In genomic region chr15:96926660-96927059, GRCm38 (mm10) we compare ENCODE assay signal across 23 mouse cellular contexts.
DNase-seq lines count a peak whose midpoint lies in the region; ATAC-seq and TF ChIP-seq lines count a peak whose summit lies in the region.
"Had no signal": no experiment of that assay in that cellular context is flagged by ENCODE, and none has a peak within 500 bp of the region (broad histone marks: within the 10 kb centered on the region; RNA-seq: fewer than 3 reads in every experiment).

No protein-coding gene starts in this region.

- dilution Hi-C loops in CH12.LX (cut with MboI; ENCODE audit: extremely low pct_ligation_motif_present, extremely low pct_unique_long_range_greater_than_20kb, low sequenced_read_pairs), result no loop called here

- no peak overlapping the region for H3K4me2 ChIP-seq in CH12.LX (ENCODE audit: insufficient read depth, low read depth, poor library complexity, severe bottlenecking)

- ATAC-seq in Patski, result peak; percentile 78
- ATAC-seq: activated CD4-positive, CD25-positive, alpha-beta regulatory T cell, adult 4 months; CD4-positive, CD25-positive, alpha-beta regulatory T cell, adult 4 months had no signal

- DNase-seq in layer of hippocampus, adult 2 months (ENCODE audit: low spot score in 2 of 2), result no peak
- DNase-seq in layer of hippocampus, postnatal 25 days (ENCODE audit: extremely low spot score in 1 of 2, low spot score in 1 of 2), result no peak
- DNase-seq in CH12.LX (ENCODE audit: extremely low read depth) (no peak), NIH3T3 (ENCODE audit: low read depth) (peak; percentile 49), Patski (ENCODE audit: low read depth, low spot score) (peak; percentile 60)
- no peak for DNase-seq in spleen, adult 12 weeks (ENCODE audit: low spot score)
- DNase-seq in frontal cortex, postnatal 14 days (ENCODE audit: low spot score in 2 of 2), result no peak
- DNase-seq in left cerebral cortex, adult 8-10 months (ENCODE audit: low spot score in 2 of 2), result no peak
- DNase-seq: adrenal gland, adult 2 months; adrenal gland, adult 8-10 months; adrenal gland, postnatal 10 days; adrenal gland, postnatal 14 days; adrenal gland, postnatal 25 days; adrenal gland, postnatal 36 days; B cell, adult 2 months; cerebellum, adult 11 months; cerebellum, adult 11-12 months; cerebellum, adult 18-20 months; cerebellum, adult 2 months; cerebellum, adult 8-10 months had no signal

- POLR2A ChIA-PET in Patski (lab: Charles Lee), result interaction anchor here (1.4 kb wide), 1 partner anchor 12 kb away, joined by 4 read pairs; no protein-coding TSS in a partner anchor

- H3K9ac ChIP-seq in CH12.LX (ENCODE audit: insufficient read depth, low read depth), result no peak overlapping the region

- TF ChIP-seq EP300 in CH12.LX (IDR thresholded peaks at IDR 0.05; ENCODE audit: low read length), result no peak

- TF ChIP-seq RAD21 in CH12.LX (IDR thresholded peaks at IDR 0.05; ENCODE audit: low read depth, low read length), result no peak

- no peaks in the 10 kb centered on the region for H3K79me2 ChIP-seq in CH12.LX (replicated peaks; ENCODE audit: control insufficient read depth, extremely low read depth, insufficient read depth, poor library complexity, severe bottlenecking)

- no peak for TF ChIP-seq POLR2A in CH12.LX (IDR thresholded peaks at IDR 0.05; ENCODE audit: low read depth, low read length)

- H3K4me1 ChIP-seq in CH12.LX (ENCODE audit: control insufficient read depth in 1 of 2, insufficient read depth in 2 of 2), result no peaks in the 10 kb centered on the region

- CTCF ChIA-PET in Patski (lab: Charles Lee), result interaction anchor here (1.2 to 3.1 kb wide), 2 partner anchors 10 to 11 kb away, joined by 3 to 18 read pairs; no protein-coding TSS in a partner anchor

- no peaks in the 10 kb centered on the region for H3K36me3 ChIP-seq in CH12.LX (replicated peaks in 1 of 2; ENCODE audit: control insufficient read depth in 1 of 2, insufficient read depth in 1 of 2, low read length in 1 of 2)
- H3K36me3 ChIP-seq: G1E had no signal

- H3K4me3 ChIP-seq in layer of hippocampus, adult 2 months, result no peak overlapping the region
- no peak overlapping the region for H3K4me3 ChIP-seq in CH12.LX (replicated peaks in 1 of 3; ENCODE audit: low read depth in 2 of 3, low read length in 2 of 3, poor library complexity in 1 of 3)

- no peak for TF ChIP-seq CTCF in layer of hippocampus, adult 2 months (conservative IDR thresholded peaks at IDR 0.05)
- no peak for TF ChIP-seq CTCF in CH12.LX (conservative IDR thresholded peaks at IDR 0.05 in 1 of 2, IDR thresholded peaks at IDR 0.05 in 1 of 2; ENCODE audit: low read depth in 2 of 2, low read length in 2 of 2)
- TF ChIP-seq CTCF in Patski (IDR thresholded peaks at IDR 0.05), result no peak

- H3K27me3 ChIP-seq in CH12.LX (replicated peaks) (no peaks in the 10 kb centered on the region), Patski (no peaks in the 10 kb centered on the region)

- no peaks in the 10 kb centered on the region for H3K9me3 ChIP-seq in CH12.LX (replicated peaks; ENCODE audit: low read length)

- in situ Hi-C loops in CH12.LX (cut with MboI; ENCODE audit: low pct_ligation_motif_present, low pct_unique_long_range_greater_than_20kb, low sequenced_read_pairs) (loop anchor here (25.0 kb wide), 1 partner anchor 239 kb away; the partner anchor contains the start of gene Slc38a2), Patski (cut with MboI; ENCODE audit: low pct_unique_long_range_greater_than_20kb) (no loop called here)

- H3K27ac ChIP-seq in layer of hippocampus, adult 2 months, result peak overlapping the region; percentile 20; the same call in 1 of the 2 replicates
- H3K27ac ChIP-seq in CH12.LX (ENCODE audit: insufficient read depth, low read depth), result no peak overlapping the region

TF ChIP-seq in CH12.LX, 34 proteins besides CTCF, POLR2A, EP300 and RAD21:
- TF ChIP-seq MAFK (IDR thresholded peaks at IDR 0.05; ENCODE audit: insufficient replicate concordance, low read length) (no peak), GABPA (IDR thresholded peaks at IDR 0.05; ENCODE audit: insufficient replicate concordance, low read depth, low read length) (no peak), JUN (IDR thresholded peaks at IDR 0.05; ENCODE audit: insufficient read depth, low read depth, low read length) (0 out of 2 replicates have a peak, but pooled peaks have one; percentile 28), ZNF384 (IDR thresholded peaks at IDR 0.05; ENCODE audit: low read depth, low read length) (peak; percentile 27; the same call in 1 of the 2 replicates)

Comparison
In these comparisons a context has a peak if more than half of its experiments do, and no peak if none do; other contexts are left out.
1. DNase-seq: peak in NIH3T3 (single experiment) and Patski (single experiment); none in layer of hippocampus, adult 2 months (0 of 2), layer of hippocampus, postnatal 25 days (0 of 2), CH12.LX (single experiment), spleen, adult 12 weeks (single experiment), frontal cortex, postnatal 14 days (0 of 2) and left cerebral cortex, adult 8-10 months (0 of 2).